Mouse (Mus musculus) hindbrain, embryonic 16.5 days (tissue): ENCODE results near the gene Pmp22. TPM values are rescaled to one million over a fixed set of nuclear protein-coding genes. Genes with fewer than 3 reads are reported as not detected.

Experiments
- ATAC-seq: fragments of 200-750 bp; cut with Nextera tagmentation; 2 replicates; pipeline ENCODE4 v1.8.0; 2017; ENCODE audit warnings: moderate TSS enrichment, moderate library complexity
- H3K27ac ChIP-seq: fragments of 300-500 bp; sonication (generic); 2 replicates; pipeline ENCODE4 v1.5.1; 2014; ENCODE audit warnings: low read depth, mild to moderate bottlenecking, control low read depth, low read length, moderate library complexity
- H3K27me3 ChIP-seq: fragments of 300-500 bp; sonication (generic); replicated peaks from 2 replicates; pipeline ENCODE4 v1.6.1; 2014; ENCODE audit warnings: low read length; ENCODE audit not compliant: control insufficient read depth, insufficient read depth
- H3K36me3 ChIP-seq: fragments of 300-500 bp; sonication (generic); 2 replicates; pipeline ENCODE4 v1.6.1; 2014; ENCODE audit warnings: mild to moderate bottlenecking, low read length, moderate library complexity, mixed read lengths; ENCODE audit not compliant: control insufficient read depth, insufficient read depth
- H3K4me1 ChIP-seq: fragments of 300-500 bp; sonication (generic); 2 replicates; pipeline ENCODE4 v1.6.1; 2014; ENCODE audit warnings: low read depth, low read length; ENCODE audit not compliant: control insufficient read depth, insufficient read depth
- H3K4me2 ChIP-seq: fragments of 300-500 bp; sonication (generic); 2 replicates; pipeline ENCODE4 v1.6.1; 2014; ENCODE audit warnings: mild to moderate bottlenecking, low read length, control low read depth, moderate library complexity
- H3K4me3 ChIP-seq: fragments of 300-500 bp; sonication (generic); 2 replicates; pipeline ENCODE4 v1.5.1; 2014; ENCODE audit warnings: mild to moderate bottlenecking, low read length, control low read depth, moderate library complexity
- H3K9ac ChIP-seq: fragments of 300-500 bp; sonication (generic); 2 replicates; pipeline ENCODE4 v1.6.1; 2014; ENCODE audit warnings: low read depth, mild to moderate bottlenecking, control low read depth, low read length, moderate library complexity
- H3K9me3 ChIP-seq: fragments of 300-500 bp; sonication (generic); 2 replicates; pipeline ENCODE4 v1.6.1; 2014; ENCODE audit warnings: mild to moderate bottlenecking, low read length, moderate library complexity; ENCODE audit not compliant: control insufficient read depth
- WGBS: fragments of 180-500 bp; shearing (Covaris S2); extraction: QIAGEN DNeasy Blood & Tissue Kit; methylation state at CpG from one replicate; pipeline ENCODE4 v1.1.7; 2014; 5-methylcytosine and 5-hydroxymethylcytosine counted together
- polyA plus RNA-seq: library from polyadenylated mRNA; unstranded; fragments of >200 nt; fragmentation: Nextera tagmentation; extraction: Ambion mirVana; gene quantifications from 2 replicates; pipeline ENCODE4 v1.2.1, GENCODE M21; 2015

Gene Pmp22
- 44.2 and 50.1 TPM in 2 replicates for polyA plus RNA-seq

- Histone ChIP-seq H3K9me3 (no peaks in the 10 kb centered on the region), H3K27ac (no peak within 1 kb of the TSS), H3K9ac (no peak within 1 kb of the TSS), H3K27me3 (peaks cover 19% of the 10 kb centered on the region), H3K4me2 (no peak within 1 kb of the TSS; the same call in 1 of the 2 replicates), H3K4me3 (no peak within 1 kb of the TSS), H3K4me1 (peaks cover 17% of the 10 kb centered on the region), H3K36me3 (no peaks in the 10 kb centered on the region)
- WGBS: 70% methylated on average over 2 of the region's 2 CpGs
- ATAC-seq: no peak
These were observed at the start of gene Pmp22 for GRCm38 (mm10) chr11:63128784-63129183. Gene Pmp22 (plus strand): TSS chr11:63128982.

- no peak overlapping the region for H3K27ac ChIP-seq
- no peaks in the 10 kb centered on the region for H3K27me3 ChIP-seq
- H3K9ac ChIP-seq: no peak overlapping the region
- H3K36me3 ChIP-seq: no peaks in the 10 kb centered on the region
- H3K4me3 ChIP-seq: no peak overlapping the region
- ATAC-seq: no peak
- 93% methylated on average over 3 of the region's 3 CpGs for WGBS
- H3K9me3 ChIP-seq: no peaks in the 10 kb centered on the region; the same call in 1 of the 2 replicates
- H3K4me1 ChIP-seq: no peaks in the 10 kb centered on the region
- H3K4me2 ChIP-seq: no peak overlapping the region
These were observed 44.2 kb upstream of the Pmp22 start for GRCm38 (mm10) chr11:63084536-63084935.

GRCm38 (mm10) chr11:63088672-63089071 lies 40.1 kb upstream of the Pmp22 start:
- Histone ChIP-seq H3K27ac (no peak overlapping the region), H3K4me2 (no peak overlapping the region), H3K4me3 (no peak overlapping the region), H3K9me3 (no peaks in the 10 kb centered on the region; the same call in 1 of the 2 replicates), H3K27me3 (no peaks in the 10 kb centered on the region), H3K9ac (no peak overlapping the region), H3K4me1 (no peaks in the 10 kb centered on the region), H3K36me3 (no peaks in the 10 kb centered on the region)
- 90% methylated on average over 6 of the region's 6 CpGs for WGBS
- ATAC-seq: no peak

GRCm38 (mm10) chr11:63090210-63090609 lies 38.6 kb upstream of the Pmp22 start:
- H3K4me2 ChIP-seq: no peak overlapping the region
- no peaks in the 10 kb centered on the region for H3K27me3 ChIP-seq
- no peak overlapping the region for H3K9ac ChIP-seq
- WGBS: 54% methylated on average over 4 of the region's 4 CpGs
- no peak for ATAC-seq
- no peak overlapping the region for H3K27ac ChIP-seq
- H3K9me3 ChIP-seq: no peaks in the 10 kb centered on the region
- H3K36me3 ChIP-seq: no peaks in the 10 kb centered on the region
- H3K4me1 ChIP-seq: no peaks in the 10 kb centered on the region
- no peak overlapping the region for H3K4me3 ChIP-seq

GRCm38 (mm10) chr11:63090986-63091385 lies 37.8 kb upstream of the Pmp22 start:
- no peak for ATAC-seq
- H3K9me3 ChIP-seq: no peaks in the 10 kb centered on the region
- 96% methylated on average over 6 of the region's 6 CpGs for WGBS
- no peak overlapping the region for H3K4me3 ChIP-seq
- no peak overlapping the region for H3K27ac ChIP-seq
- H3K27me3 ChIP-seq: no peaks in the 10 kb centered on the region
- no peak overlapping the region for H3K4me2 ChIP-seq
- no peaks in the 10 kb centered on the region for H3K36me3 ChIP-seq
- no peak overlapping the region for H3K9ac ChIP-seq
- no peaks in the 10 kb centered on the region for H3K4me1 ChIP-seq

GRCm38 (mm10) chr11:63092271-63092670 lies 36.5 kb upstream of the Pmp22 start:
- Histone ChIP-seq H3K27me3 (no peaks in the 10 kb centered on the region), H3K36me3 (no peaks in the 10 kb centered on the region), H3K27ac (no peak overlapping the region), H3K9ac (no peak overlapping the region), H3K4me1 (no peaks in the 10 kb centered on the region), H3K4me3 (no peak overlapping the region), H3K9me3 (no peaks in the 10 kb centered on the region), H3K4me2 (no peak overlapping the region)
- no peak for ATAC-seq
- 70% methylated on average over 5 of the region's 5 CpGs for WGBS

GRCm38 (mm10) chr11:63093601-63094000 lies 35.2 kb upstream of the Pmp22 start:
- no peaks in the 10 kb centered on the region for H3K27me3 ChIP-seq
- ATAC-seq: no peak
- H3K4me1 ChIP-seq: no peaks in the 10 kb centered on the region
- H3K27ac ChIP-seq: no peak overlapping the region
- no peak overlapping the region for H3K9ac ChIP-seq
- no peak overlapping the region for H3K4me2 ChIP-seq
- no peaks in the 10 kb centered on the region for H3K9me3 ChIP-seq
- 72% methylated on average over 5 of the region's 5 CpGs for WGBS
- H3K36me3 ChIP-seq: no peaks in the 10 kb centered on the region
- no peak overlapping the region for H3K4me3 ChIP-seq

- no peak for ATAC-seq
- no peaks in the 10 kb centered on the region for H3K4me1 ChIP-seq
- no peaks in the 10 kb centered on the region for H3K27me3 ChIP-seq
- H3K4me3 ChIP-seq: no peak overlapping the region
- no peaks in the 10 kb centered on the region for H3K9me3 ChIP-seq
- no peak overlapping the region for H3K27ac ChIP-seq
- no peaks in the 10 kb centered on the region for H3K36me3 ChIP-seq
- H3K4me2 ChIP-seq: no peak overlapping the region
- H3K9ac ChIP-seq: no peak overlapping the region
- 90% methylated on average over 8 of the region's 8 CpGs for WGBS
These were observed 34.3 kb upstream of the Pmp22 start for GRCm38 (mm10) chr11:63094496-63094895.

- H3K4me1 ChIP-seq: no peaks in the 10 kb centered on the region
- no peaks in the 10 kb centered on the region for H3K36me3 ChIP-seq
- no peak overlapping the region for H3K27ac ChIP-seq
- no peak for ATAC-seq
- no peaks in the 10 kb centered on the region for H3K27me3 ChIP-seq
- WGBS: 90% methylated on average over 3 of the region's 3 CpGs
- no peaks in the 10 kb centered on the region for H3K9me3 ChIP-seq
- H3K4me2 ChIP-seq: no peak overlapping the region
- no peak overlapping the region for H3K9ac ChIP-seq
- no peak overlapping the region for H3K4me3 ChIP-seq
These were observed 30.8 kb upstream of the Pmp22 start for GRCm38 (mm10) chr11:63098016-63098415.

- no peak for ATAC-seq
These were observed 29.4 kb upstream of the Pmp22 start for GRCm38 (mm10) chr11:63099390-63099789.

More at GRCm38 (mm10) chr11:63099390-63099789, 29.4 kb upstream of the Pmp22 start:
- Histone ChIP-seq H3K9me3 (no peaks in the 10 kb centered on the region), H3K4me2 (no peak overlapping the region), H3K4me3 (no peak overlapping the region), H3K9ac (no peak overlapping the region), H3K4me1 (no peaks in the 10 kb centered on the region), H3K36me3 (no peaks in the 10 kb centered on the region), H3K27me3 (no peaks in the 10 kb centered on the region), H3K27ac (no peak overlapping the region)
- 77% methylated on average over 3 of the region's 3 CpGs for WGBS
